Mouse (Mus musculus) erythroblast, embryonic 14.5 days (primary cell): ENCODE results near the gene Abcb9. TPM values are rescaled to one million over a fixed set of nuclear protein-coding genes. Genes with fewer than 3 reads are reported as not detected.

Source experiments
- H3K27me3 ChIP-seq: 2 replicates; pipeline ENCODE4 v1.6.1; 2012; ENCODE audit warnings: inconsistent platforms; ENCODE audit not compliant: control insufficient read depth
- H3K36me3 ChIP-seq: 2 replicates; pipeline ENCODE4 v1.6.1; 2012; ENCODE audit warnings: mild to moderate bottlenecking, inconsistent platforms; ENCODE audit not compliant: control insufficient read depth
- H3K4me1 ChIP-seq: 2 replicates; pipeline ENCODE4 v1.6.1; 2012; ENCODE audit warnings: inconsistent platforms; ENCODE audit not compliant: control insufficient read depth
- H3K4me3 ChIP-seq: replicated peaks from 2 replicates; pipeline ENCODE3; 2012; ENCODE audit warnings: moderate library complexity, mild to moderate bottlenecking, inconsistent platforms
- H3K9me3 ChIP-seq: 2 replicates; pipeline ENCODE4 v1.6.1; 2012; ENCODE audit warnings: low read length, inconsistent platforms, mixed read lengths; ENCODE audit not compliant: control insufficient read depth
- GATA1 ChIP-seq: IDR thresholded peaks from 2 replicates; pipeline ENCODE4 v1.6.1; 2012; ENCODE audit warnings: low read length, inconsistent platforms, mixed read lengths
- TAL1 ChIP-seq: IDR thresholded peaks from 3 replicates; pipeline ENCODE4 v1.6.1; 2012; ENCODE audit warnings: low read length, inconsistent platforms, mixed read lengths
- polyA plus RNA-seq: library from polyadenylated mRNA; stranded (reverse); fragments of >175 nt; gene quantifications from 2 replicates; pipeline ENCODE4 v1.2.3, GENCODE M21; 2012

Gene Abcb9
- polyA plus RNA-seq, 1 experiment = 4.7 TPM

GRCm38 (mm10) chr5:124030386-124031067 is 65.1 kb downstream of the Abcb9 start:
- H3K36me3 ChIP-seq = peaks cover 45% of the 10 kb centered on the region
- no peaks in the 10 kb centered on the region for H3K27me3 ChIP-seq
- no peak for TF ChIP-seq GATA1
- no peak for TF ChIP-seq TAL1
- H3K4me3 ChIP-seq = peak overlapping the region; percentile 97
- 0 out of 2 replicates have a peak, but pooled peaks cover 2% of the 10 kb centered on the region for H3K9me3 ChIP-seq
- H3K4me1 ChIP-seq = peaks cover 73% of the 10 kb centered on the region

DNA sequence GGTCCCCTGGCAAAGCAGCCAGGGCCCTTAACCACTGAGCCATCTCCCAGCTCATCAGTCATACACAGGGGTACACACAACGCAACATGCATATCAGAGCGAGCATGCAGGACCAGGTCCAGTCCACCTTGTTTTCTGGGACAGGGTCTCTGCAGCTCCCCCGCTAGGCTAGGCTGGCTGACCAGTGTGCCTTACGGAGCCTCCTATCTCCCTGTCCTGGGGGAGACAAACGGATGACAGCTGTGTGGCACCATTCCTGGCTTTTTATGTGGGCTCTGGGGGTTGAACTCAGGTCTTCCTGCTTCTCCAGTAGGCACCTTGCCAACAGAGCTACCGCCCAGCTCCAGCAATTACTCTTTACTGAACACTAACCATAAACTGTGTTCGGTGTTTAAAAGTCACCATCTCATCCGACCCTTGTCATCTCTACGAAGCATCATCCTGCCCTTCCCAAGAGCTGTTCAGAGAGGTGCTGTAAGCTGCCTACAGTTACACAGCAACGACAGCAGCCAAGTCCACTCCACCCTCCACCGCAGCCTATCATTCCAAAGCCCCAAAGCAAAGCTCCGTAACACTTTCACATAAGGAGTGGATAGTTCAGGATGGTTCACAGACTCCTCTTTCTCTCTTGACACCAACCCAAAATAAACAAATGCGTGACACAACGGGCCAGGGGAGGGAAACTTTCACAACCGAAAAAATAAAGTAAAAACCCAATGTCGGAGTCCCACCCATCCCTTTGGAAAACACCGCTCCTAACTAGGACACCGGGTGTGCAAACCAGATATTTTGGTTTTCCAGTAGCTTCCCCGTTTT is 66.2 kb downstream of the Abcb9 start:
- TF ChIP-seq TAL1 = no peak
- TF ChIP-seq GATA1 = no peak
- no peaks in the 10 kb centered on the region for H3K27me3 ChIP-seq
- peaks cover 77% of the 10 kb centered on the region for H3K4me1 ChIP-seq
- H3K36me3 ChIP-seq = peaks cover 55% of the 10 kb centered on the region
- H3K4me3 ChIP-seq = peak overlapping the region; percentile 97
- H3K9me3 ChIP-seq = 0 out of 2 replicates have a peak, but pooled peaks cover 2% of the 10 kb centered on the region

DNA sequence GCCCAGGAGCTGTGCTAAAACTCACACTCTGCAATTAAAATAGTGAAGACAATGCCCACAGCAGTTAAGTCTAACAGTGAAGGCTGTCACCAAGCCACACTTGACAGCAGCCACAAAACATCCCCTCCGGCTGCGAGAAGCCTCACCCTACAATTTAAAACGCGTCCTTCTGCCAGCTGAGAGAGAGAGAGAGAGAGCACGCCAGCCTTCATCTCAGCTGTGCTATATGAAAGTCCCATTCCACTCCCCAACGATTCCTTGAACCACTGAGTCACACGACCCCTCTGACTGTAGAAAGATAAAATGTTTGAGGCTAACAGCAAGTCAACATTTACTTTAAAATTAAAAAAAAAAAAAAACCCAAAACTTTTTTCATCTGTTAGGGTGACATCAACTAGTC is 66.9 kb downstream of the Abcb9 start:
- H3K4me3 ChIP-seq = no peak overlapping the region

GRCm38 (mm10) chr5:124027702-124028470 is 67.7 kb downstream of the Abcb9 start:
- H3K4me3 ChIP-seq = peak overlapping the region; percentile 22
- no peak for TF ChIP-seq GATA1
- TF ChIP-seq TAL1 = no peak
- peaks cover 62% of the 10 kb centered on the region for H3K36me3 ChIP-seq
- H3K4me1 ChIP-seq = peaks cover 88% of the 10 kb centered on the region
- 0 out of 2 replicates have a peak, but pooled peaks cover 2% of the 10 kb centered on the region for H3K9me3 ChIP-seq
- H3K27me3 ChIP-seq = no peaks in the 10 kb centered on the region

More for the DNA sequence above, 66.9 kb downstream of the Abcb9 start:
- H3K36me3 ChIP-seq = peaks cover 57% of the 10 kb centered on the region
- H3K4me1 ChIP-seq = peaks cover 82% of the 10 kb centered on the region
- no peaks in the 10 kb centered on the region for H3K27me3 ChIP-seq
- H3K9me3 ChIP-seq = 0 out of 2 replicates have a peak, but pooled peaks cover 2% of the 10 kb centered on the region
- no peak for TF ChIP-seq TAL1
- TF ChIP-seq GATA1 = no peak

- peaks cover 94% of the 10 kb centered on the region for H3K4me1 ChIP-seq
- peaks cover 71% of the 10 kb centered on the region for H3K36me3 ChIP-seq
- no peak for TF ChIP-seq GATA1
- TF ChIP-seq TAL1 = no peak
Observed at GRCm38 (mm10) chr5:124026568-124026967, 69.0 kb downstream of the Abcb9 start.

GRCm38 (mm10) chr5:124025587-124026441 is 69.8 kb downstream of the Abcb9 start:
- no peak overlapping the region for H3K4me3 ChIP-seq
- TF ChIP-seq TAL1 = no peak
- TF ChIP-seq GATA1 = no peak
- H3K27me3 ChIP-seq = no peaks in the 10 kb centered on the region
- peaks cover 94% of the 10 kb centered on the region for H3K4me1 ChIP-seq
- 0 out of 2 replicates have a peak, but pooled peaks cover 2% of the 10 kb centered on the region for H3K9me3 ChIP-seq
- H3K36me3 ChIP-seq = peaks cover 78% of the 10 kb centered on the region

More at GRCm38 (mm10) chr5:124026568-124026967, 69.0 kb downstream of the Abcb9 start:
- Histone ChIP-seq H3K4me3 (no peak overlapping the region), H3K9me3 (0 out of 2 replicates have a peak, but pooled peaks cover 2% of the 10 kb centered on the region), H3K27me3 (no peaks in the 10 kb centered on the region)

DNA sequence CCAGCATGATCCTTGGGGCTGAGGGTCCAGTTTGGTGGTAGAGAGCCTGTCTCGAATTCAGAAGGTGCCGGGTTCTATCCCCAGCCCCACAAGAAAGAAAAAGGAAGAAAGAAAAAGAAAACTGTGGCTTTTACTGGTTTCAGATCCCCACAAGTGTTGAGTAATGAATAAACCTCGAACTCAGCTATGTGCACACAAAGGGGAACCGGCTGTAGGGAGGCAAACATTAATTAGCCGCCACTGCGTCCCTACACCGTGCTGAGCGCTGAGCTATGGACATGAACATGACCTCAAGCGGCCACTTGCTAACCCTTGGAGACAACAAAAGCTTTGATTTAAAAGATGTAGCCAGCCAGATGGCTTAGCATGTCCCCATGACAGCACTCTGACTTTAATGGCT is 70.5 kb downstream of the Abcb9 start:
- Histone ChIP-seq H3K27me3 (no peaks in the 10 kb centered on the region), H3K9me3 (0 out of 2 replicates have a peak, but pooled peaks cover 2% of the 10 kb centered on the region), H3K4me3 (no peak overlapping the region), H3K36me3 (peaks cover 81% of the 10 kb centered on the region), H3K4me1 (peaks cover 93% of the 10 kb centered on the region)
- no peak for TF ChIP-seq TAL1
- TF ChIP-seq GATA1 = no peak

DNA sequence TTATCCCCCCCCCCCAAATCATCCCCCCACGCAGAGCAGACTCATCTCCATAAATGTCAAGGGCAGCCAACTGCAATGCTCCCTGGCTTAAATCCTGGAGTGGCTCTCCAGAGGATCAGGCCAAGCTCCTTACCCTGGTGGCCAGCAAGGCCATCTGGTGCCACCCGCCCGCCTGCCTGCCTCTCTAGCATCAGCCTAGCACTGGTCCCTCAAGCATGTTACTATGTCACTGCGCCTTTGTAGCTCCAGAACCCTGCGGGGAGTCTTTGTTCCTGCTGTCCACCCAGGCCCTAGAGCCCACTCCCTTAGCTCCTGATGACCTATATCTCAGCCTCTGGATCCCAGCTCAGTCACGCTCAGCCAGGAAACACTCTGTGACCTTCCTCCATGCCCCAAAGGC is 70.9 kb downstream of the Abcb9 start:
- Histone ChIP-seq H3K9me3 (0 out of 2 replicates have a peak, but pooled peaks cover 2% of the 10 kb centered on the region), H3K4me3 (no peak overlapping the region), H3K36me3 (peaks cover 81% of the 10 kb centered on the region), H3K27me3 (no peaks in the 10 kb centered on the region), H3K4me1 (peaks cover 94% of the 10 kb centered on the region)
- TF ChIP-seq TAL1 (no peak), GATA1 (no peak)
